Mouse (Mus musculus) limb, embryonic 15.5 days (tissue): ENCODE measurements around the gene Zbtb46. TPM values are rescaled to one million over a fixed set of nuclear protein-coding genes. Genes with fewer than 3 reads are reported as not detected.

ENCODE experiments used
- ATAC-seq: fragments of 200-750 bp; cut with Nextera tagmentation; 2 replicates; pipeline ENCODE4 v1.8.0; 2017; ENCODE audit warnings: low read depth, moderate TSS enrichment; ENCODE audit not compliant: insufficient number of reproducible peaks, low FRiP score, low TSS enrichment
- H3K27ac ChIP-seq: fragments of 300-500 bp; sonication (generic); 2 replicates; pipeline ENCODE4 v1.5.1; 2015; ENCODE audit warnings: moderate library complexity, mild to moderate bottlenecking, inconsistent platforms
- H3K27me3 ChIP-seq: fragments of 300-500 bp; sonication (generic); 2 replicates; pipeline ENCODE4 v1.6.1; 2015; ENCODE audit warnings: inconsistent platforms
- H3K36me3 ChIP-seq: fragments of 300-500 bp; sonication (generic); 2 replicates; pipeline ENCODE4 v1.6.1; 2015; ENCODE audit warnings: inconsistent platforms
- H3K4me1 ChIP-seq: fragments of 300-500 bp; sonication (generic); 2 replicates; pipeline ENCODE4 v1.6.1; 2015; ENCODE audit warnings: inconsistent platforms
- H3K4me2 ChIP-seq: fragments of 300-500 bp; sonication (generic); 2 replicates; pipeline ENCODE4 v1.6.1; 2015; ENCODE audit warnings: mild to moderate bottlenecking, inconsistent platforms
- H3K4me3 ChIP-seq: fragments of 300-500 bp; sonication (generic); 2 replicates; pipeline ENCODE4 v1.5.1; 2015; ENCODE audit warnings: mild to moderate bottlenecking, inconsistent platforms
- H3K9ac ChIP-seq: fragments of 300-500 bp; sonication (generic); 2 replicates; pipeline ENCODE4 v1.6.1; 2015; ENCODE audit warnings: inconsistent platforms
- H3K9me3 ChIP-seq: fragments of 300-500 bp; sonication (generic); 2 replicates; pipeline ENCODE4 v1.6.1; 2016; ENCODE audit warnings: inconsistent platforms
- WGBS: fragments of 180-500 bp; shearing (Covaris S2); methylation state at CpG from one replicate; pipeline ENCODE4 v1.1.7; 2015; 5-methylcytosine and 5-hydroxymethylcytosine counted together
- polyA plus RNA-seq: library from polyadenylated mRNA; unstranded; fragments of >200 nt; fragmentation: Nextera tagmentation; extraction: Ambion mirVana; gene quantifications from 2 replicates; pipeline ENCODE4 v1.2.1, GENCODE M21; 2015

The Zbtb46 gene
- polyA plus RNA-seq, 1 experiment from 2014 or later: 4.2 TPM

DNA sequence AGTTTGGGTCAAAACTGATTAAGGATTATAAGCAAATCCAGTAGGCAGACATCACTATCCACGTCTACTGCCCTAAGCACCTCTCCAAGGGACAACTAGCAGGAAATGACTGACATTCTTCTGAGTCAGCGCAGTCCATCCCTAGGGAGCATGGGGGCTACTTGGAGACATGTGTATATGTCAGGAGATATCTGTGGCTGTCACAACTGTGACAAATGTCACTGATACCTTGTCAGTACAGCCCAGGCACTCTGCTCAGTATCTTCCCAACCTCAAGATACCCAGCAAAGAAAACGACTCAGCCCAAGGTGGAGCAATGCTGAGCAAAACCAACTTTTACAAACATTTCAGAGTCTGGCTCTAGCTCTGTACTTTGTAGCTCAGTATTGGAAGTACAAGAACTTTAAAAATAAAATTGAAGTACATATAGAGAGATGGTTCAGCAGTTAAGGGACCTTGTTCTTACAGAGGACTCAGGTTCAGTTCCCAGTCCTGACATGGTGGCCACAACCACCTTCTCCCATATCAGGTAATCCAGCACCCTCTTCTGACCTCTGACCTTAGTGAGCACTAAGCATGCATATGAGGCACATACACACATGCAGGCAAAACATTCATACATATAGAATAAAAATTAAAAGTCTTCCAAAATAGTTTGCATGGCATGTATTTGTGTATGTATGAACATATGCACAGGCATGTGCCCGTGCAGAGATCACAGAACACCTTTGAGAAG, 38.2 kb downstream of the Zbtb46 start:
- 66% methylated on average over 4 of the region's 4 CpGs for WGBS
- no peaks in the 10 kb centered on the region for H3K9me3 ChIP-seq
- H3K4me1 ChIP-seq: no peaks in the 10 kb centered on the region
- no peak for ATAC-seq
- no peaks in the 10 kb centered on the region for H3K27me3 ChIP-seq
- H3K4me2 ChIP-seq: no peak overlapping the region
- H3K9ac ChIP-seq: no peak overlapping the region
- no peaks in the 10 kb centered on the region for H3K36me3 ChIP-seq
- H3K4me3 ChIP-seq: no peak overlapping the region
- no peak overlapping the region for H3K27ac ChIP-seq

DNA sequence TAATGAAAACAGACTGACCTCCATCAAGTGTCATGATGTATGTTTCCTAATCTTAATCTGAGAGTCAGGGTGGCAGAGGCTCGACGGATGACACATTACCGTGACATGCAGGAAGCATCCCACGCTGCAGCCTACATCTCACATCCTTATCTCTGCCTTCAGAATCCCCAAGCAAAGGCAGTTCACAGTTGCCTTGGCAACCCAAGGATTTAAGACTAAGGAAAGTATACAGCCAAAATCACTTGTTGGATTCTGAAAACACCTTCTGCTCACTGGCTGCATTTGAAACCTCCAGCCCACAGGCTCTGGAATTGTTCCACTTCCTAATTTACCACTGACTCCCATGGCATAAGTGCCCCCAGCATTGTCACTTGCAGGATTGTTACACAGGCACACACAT, 38.8 kb downstream of the Zbtb46 start:
- no peaks in the 10 kb centered on the region for H3K27me3 ChIP-seq
- no peak for ATAC-seq

GRCm38 (mm10) chr2:181419359-181419758, 39.9 kb downstream of the Zbtb46 start:
- no peak overlapping the region for H3K4me2 ChIP-seq
- H3K4me1 ChIP-seq: no peaks in the 10 kb centered on the region
- H3K27me3 ChIP-seq: no peaks in the 10 kb centered on the region
- no peaks in the 10 kb centered on the region for H3K9me3 ChIP-seq
- WGBS: 77% methylated on average over 7 of the region's 7 CpGs
- H3K4me3 ChIP-seq: no peak overlapping the region
- no peaks in the 10 kb centered on the region for H3K36me3 ChIP-seq
- no peak overlapping the region for H3K9ac ChIP-seq
- no peak for ATAC-seq
- no peak overlapping the region for H3K27ac ChIP-seq

More for the DNA sequence above, 38.8 kb downstream of the Zbtb46 start:
- Histone ChIP-seq H3K9me3 (no peaks in the 10 kb centered on the region), H3K4me1 (no peaks in the 10 kb centered on the region), H3K27ac (no peak overlapping the region), H3K36me3 (no peaks in the 10 kb centered on the region), H3K9ac (no peak overlapping the region), H3K4me3 (no peak overlapping the region), H3K4me2 (no peak overlapping the region)
- WGBS: 89% methylated on average over 4 of the region's 4 CpGs

- Histone ChIP-seq H3K9ac (no peak overlapping the region), H3K4me2 (no peak overlapping the region), H3K4me1 (no peaks in the 10 kb centered on the region), H3K9me3 (no peaks in the 10 kb centered on the region), H3K4me3 (no peak overlapping the region), H3K27me3 (no peaks in the 10 kb centered on the region), H3K36me3 (no peaks in the 10 kb centered on the region), H3K27ac (no peak overlapping the region)
- 51% methylated on average over 3 of the region's 3 CpGs for WGBS
- ATAC-seq: no peak
Observed at GRCm38 (mm10) chr2:181415945-181416344, 43.3 kb downstream of the Zbtb46 start.

- H3K4me1 ChIP-seq: no peaks in the 10 kb centered on the region
- 20% methylated on average over 2 of the region's 2 CpGs for WGBS
- no peaks in the 10 kb centered on the region for H3K9me3 ChIP-seq
- H3K36me3 ChIP-seq: no peaks in the 10 kb centered on the region
- ATAC-seq: no peak
- H3K27ac ChIP-seq: no peak overlapping the region
- no peak overlapping the region for H3K4me3 ChIP-seq
- H3K4me2 ChIP-seq: no peak overlapping the region
- no peak overlapping the region for H3K9ac ChIP-seq
- no peaks in the 10 kb centered on the region for H3K27me3 ChIP-seq
Observed at GRCm38 (mm10) chr2:181413141-181413540, 46.1 kb downstream of the Zbtb46 start.

- H3K4me1 ChIP-seq: no peaks in the 10 kb centered on the region
- no peak overlapping the region for H3K4me2 ChIP-seq
- no peaks in the 10 kb centered on the region for H3K36me3 ChIP-seq
- WGBS: 53% methylated on average over 4 of the region's 4 CpGs
- no peak overlapping the region for H3K9ac ChIP-seq
- H3K27ac ChIP-seq: no peak overlapping the region
- H3K4me3 ChIP-seq: no peak overlapping the region
- ATAC-seq: no peak
- no peaks in the 10 kb centered on the region for H3K9me3 ChIP-seq
- H3K27me3 ChIP-seq: no peaks in the 10 kb centered on the region
Observed at GRCm38 (mm10) chr2:181410760-181411473, 48.3 kb downstream of the Zbtb46 start.

DNA sequence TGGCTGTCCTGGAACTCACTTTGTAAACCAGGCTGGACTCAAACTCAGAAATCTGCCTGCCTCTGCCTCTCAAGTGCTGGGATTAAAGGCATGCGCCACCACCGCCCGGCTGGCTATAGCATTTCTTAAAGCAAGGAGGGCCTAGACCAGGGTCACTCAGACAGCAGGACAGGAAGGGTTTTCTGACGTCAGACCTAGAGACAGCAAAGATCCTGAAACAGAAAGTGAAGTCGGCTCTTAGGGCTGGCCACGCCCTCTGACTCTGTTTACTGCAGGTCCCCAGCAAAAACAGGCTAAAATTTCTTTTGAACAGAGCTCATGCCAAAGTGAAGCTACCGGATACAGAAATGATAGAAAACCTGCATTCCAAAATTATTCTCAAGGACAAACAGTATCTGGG, 49.6 kb downstream of the Zbtb46 start:
- no peaks in the 10 kb centered on the region for H3K27me3 ChIP-seq
- H3K36me3 ChIP-seq: no peaks in the 10 kb centered on the region
- H3K4me1 ChIP-seq: no peaks in the 10 kb centered on the region
- no peak overlapping the region for H3K9ac ChIP-seq
- no peak overlapping the region for H3K27ac ChIP-seq
- 77% methylated on average over 7 of the region's 7 CpGs for WGBS
- ATAC-seq: no peak
- no peaks in the 10 kb centered on the region for H3K9me3 ChIP-seq
- H3K4me3 ChIP-seq: no peak overlapping the region
- H3K4me2 ChIP-seq: no peak overlapping the region

DNA sequence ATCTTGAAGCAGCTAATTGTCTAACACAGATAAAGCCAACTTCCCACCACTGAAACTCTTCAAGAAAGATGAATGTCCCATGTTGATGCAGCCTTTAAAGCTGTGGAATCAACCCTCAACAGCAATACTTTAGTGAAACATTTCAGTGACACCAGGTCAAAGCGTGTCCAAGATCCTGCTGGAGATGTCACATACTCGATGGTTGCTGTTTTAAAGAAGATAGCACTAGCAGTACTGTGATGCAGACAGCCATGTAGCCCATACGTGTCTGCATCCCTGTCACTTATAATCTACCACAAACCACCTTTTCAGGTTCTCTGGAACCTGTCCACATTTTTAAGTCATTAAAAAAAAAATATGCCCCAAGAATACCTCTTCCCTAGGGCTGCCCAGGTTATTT, 55.5 kb downstream of the Zbtb46 start:
- H3K4me2 ChIP-seq: no peak overlapping the region
- 87% methylated on average over 3 of the region's 3 CpGs for whole genome bisulfite sequencing
- H3K27me3 ChIP-seq: no peaks in the 10 kb centered on the region
- H3K9ac ChIP-seq: no peak overlapping the region
- H3K36me3 ChIP-seq: no peaks in the 10 kb centered on the region
- no peak for ATAC-seq
- H3K9me3 ChIP-seq: no peaks in the 10 kb centered on the region
- H3K4me3 ChIP-seq: no peak overlapping the region
- no peak overlapping the region for H3K27ac ChIP-seq
- no peaks in the 10 kb centered on the region for H3K4me1 ChIP-seq

DNA sequence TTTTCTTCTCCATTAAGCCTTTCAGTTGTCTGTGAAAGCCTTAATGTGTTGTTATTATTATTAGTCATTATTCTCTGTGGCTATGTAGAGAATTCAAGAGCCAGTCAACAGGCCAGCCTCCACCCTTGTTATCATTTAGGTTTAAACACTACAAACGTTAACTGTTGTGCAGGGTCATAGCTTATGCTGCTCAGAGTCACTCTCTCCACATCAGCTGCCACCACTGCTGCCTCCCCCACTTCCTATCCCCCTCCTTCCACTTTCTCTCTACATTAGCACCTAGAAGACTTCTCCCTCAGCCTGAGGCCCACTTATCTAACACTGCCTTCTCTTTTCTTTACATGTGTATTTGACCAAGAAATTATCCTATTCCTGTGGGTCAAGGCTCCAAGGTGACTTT, 57.7 kb downstream of the Zbtb46 start:
- ATAC-seq: no peak
- H3K27me3 ChIP-seq: no peaks in the 10 kb centered on the region
- WGBS: 17% methylated on average over 1 of the region's 1 CpGs
- H3K9me3 ChIP-seq: no peaks in the 10 kb centered on the region
- H3K4me2 ChIP-seq: no peak overlapping the region
- no peaks in the 10 kb centered on the region for H3K36me3 ChIP-seq
- H3K4me1 ChIP-seq: no peaks in the 10 kb centered on the region
- no peak overlapping the region for H3K4me3 ChIP-seq
- H3K9ac ChIP-seq: no peak overlapping the region
- no peak overlapping the region for H3K27ac ChIP-seq

DNA sequence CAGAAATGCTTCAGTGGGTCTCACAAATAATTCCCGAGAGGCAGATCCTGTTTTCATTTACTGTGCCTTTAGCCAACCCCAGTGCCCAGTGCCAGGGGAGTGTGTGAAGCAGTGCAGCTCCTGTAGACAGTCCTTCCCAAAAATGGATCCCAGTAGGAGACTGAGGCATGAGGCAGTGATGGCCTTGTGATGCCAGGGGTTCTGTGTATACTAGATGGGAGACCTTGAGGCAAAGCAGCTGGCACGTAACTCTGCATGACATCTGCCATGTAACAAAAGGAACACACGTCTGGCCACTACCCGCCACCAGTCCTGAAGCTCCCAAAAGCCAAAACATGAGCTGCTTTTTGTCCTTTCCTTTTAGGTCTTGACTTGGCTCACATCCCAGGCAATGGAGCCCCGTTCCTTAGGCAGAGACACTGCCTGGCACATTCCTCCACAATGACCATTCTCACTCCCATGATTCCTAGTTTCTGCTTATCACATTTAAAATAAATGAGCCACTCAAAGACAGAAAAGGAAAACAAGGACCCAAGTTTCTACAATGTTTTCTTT, 61.9 kb downstream of the Zbtb46 start:
- Histone ChIP-seq H3K27me3 (no peaks in the 10 kb centered on the region), H3K9me3 (no peaks in the 10 kb centered on the region), H3K9ac (no peak overlapping the region), H3K36me3 (no peaks in the 10 kb centered on the region), H3K4me3 (no peak overlapping the region), H3K4me1 (no peaks in the 10 kb centered on the region), H3K4me2 (no peak overlapping the region), H3K27ac (no peak overlapping the region)
- 66% methylated on average over 5 of the region's 5 CpGs for WGBS
- no peak for ATAC-seq

DNA sequence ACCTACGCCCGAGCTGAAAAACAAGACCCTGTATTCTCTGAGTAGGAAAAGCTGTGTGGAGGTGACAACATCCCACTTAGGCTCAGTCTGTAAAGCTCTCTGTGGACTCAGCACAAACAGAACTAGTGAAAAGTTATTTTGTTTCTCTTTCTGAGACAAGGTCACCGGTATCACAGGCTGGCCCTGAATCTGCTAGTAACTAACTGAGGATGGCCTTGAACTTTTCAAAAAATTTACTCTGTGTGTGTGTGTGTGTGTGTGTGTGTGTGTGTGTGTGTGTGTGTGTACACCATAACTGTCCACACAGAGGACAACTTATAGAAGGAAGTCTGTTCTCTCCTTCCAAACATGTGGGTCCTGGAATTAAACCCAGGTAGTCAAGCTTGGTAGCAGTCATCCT, 65.1 kb downstream of the Zbtb46 start:
- H3K9ac ChIP-seq: no peak overlapping the region
- H3K27ac ChIP-seq: no peak overlapping the region
- no peak overlapping the region for H3K4me2 ChIP-seq
- 81% methylated on average over 3 of the region's 3 CpGs for WGBS
- no peaks in the 10 kb centered on the region for H3K9me3 ChIP-seq
- peaks cover 3% of the 10 kb centered on the region; the same call in 1 of the 2 replicates for H3K36me3 ChIP-seq
- H3K27me3 ChIP-seq: no peaks in the 10 kb centered on the region
- H3K4me1 ChIP-seq: no peaks in the 10 kb centered on the region
- no peak for ATAC-seq
- no peak overlapping the region for H3K4me3 ChIP-seq

DNA sequence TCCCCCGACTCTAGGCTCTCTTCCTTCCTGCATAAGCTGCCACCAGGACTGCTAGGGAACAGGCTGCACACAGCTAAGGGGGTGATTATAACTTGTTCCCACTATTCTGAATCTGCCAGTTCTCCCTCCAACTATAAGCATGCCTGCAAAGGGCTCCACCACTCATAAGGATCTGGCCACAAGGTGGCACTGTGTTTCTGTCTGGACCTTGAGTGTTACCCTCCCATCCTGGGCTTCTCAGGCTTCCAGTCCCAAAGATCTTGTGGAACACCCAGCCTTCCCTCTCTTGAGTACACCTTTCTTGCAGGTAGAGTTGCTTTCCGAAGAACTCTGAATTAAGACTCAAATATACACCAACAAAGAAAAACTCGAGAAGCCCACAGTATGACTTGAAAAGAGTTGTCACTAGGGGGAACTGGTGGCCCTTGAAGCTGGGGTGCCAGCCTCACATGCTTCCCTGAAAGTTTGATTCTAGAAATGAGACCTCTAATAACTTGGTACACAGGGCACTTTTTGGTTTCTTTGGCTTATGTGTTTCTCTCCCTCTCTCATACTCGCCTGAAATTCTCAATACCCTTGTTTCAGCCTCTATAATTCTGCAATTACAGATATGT, 66.5 kb downstream of the Zbtb46 start:
- no peak overlapping the region for H3K4me3 ChIP-seq
- peaks cover 3% of the 10 kb centered on the region; the same call in 1 of the 2 replicates for H3K36me3 ChIP-seq
- no peaks in the 10 kb centered on the region for H3K9me3 ChIP-seq
- no peak overlapping the region for H3K4me2 ChIP-seq
- no peaks in the 10 kb centered on the region for H3K27me3 ChIP-seq
- 26% methylated on average over 4 of the region's 4 CpGs for WGBS
- peak; percentile 59; the same call in 1 of the 2 replicates for ATAC-seq
- no peak overlapping the region for H3K27ac ChIP-seq
- no peak overlapping the region for H3K9ac ChIP-seq
- no peaks in the 10 kb centered on the region for H3K4me1 ChIP-seq
